Mouse (Mus musculus) heart, postnatal 10 days (tissue): ENCODE results near the gene Zfp606. TPM values are rescaled to one million over a fixed set of nuclear protein-coding genes. Genes with fewer than 3 reads are reported as not detected.

Experiments
- DNase-seq, 2 experiments: peaks; one replicate each; pipeline ENCODE4 v3.0.0; 2021
- intact Hi-C: fragments of 180-260 bp; cut with DNase I; formaldehyde crosslinking; loops from one replicate; pipeline ENCODE4 v1.15.1; 2025
- total RNA-seq, 2 experiments: library from RNA; stranded (reverse); gene quantifications; 2 replicates each; pipeline ENCODE4 v1.2.3; 2021

The Zfp606 gene
- 10 to 100 TPM; 14.4 to 17.5 TPM for total RNA-seq

- peak; percentile 92 to 93 for DNase-seq
- intact Hi-C loops, result loop anchor here (5.0 to 10.0 kb wide), 3 partner anchors 56 to 574 kb away; partner anchors contain the start of genes Mzf1, Zfp551 and Zscan22
Measured at GRCm38 (mm10) chr7:12478158-12479008, at the start of gene Zfp606. Zfp606 (plus strand) TSS chr7:12478293.

- intact Hi-C loops, result loop anchor here (5.0 to 10.0 kb wide), 3 partner anchors 57 to 573 kb away; partner anchors contain the start of genes Mzf1, Zfp551 and Zscan22
- peak in 1 of 2 experiments; percentile 5 for DNase-seq
Measured at GRCm38 (mm10) chr7:12479009-12479346, 885 bp downstream of the Zfp606 start.

GRCm38 (mm10) chr7:12479525-12479924 is 1.4 kb downstream of the Zfp606 start:
- intact Hi-C loops, result loop anchor here (5.0 to 10.0 kb wide), 3 partner anchors 57 to 573 kb away; partner anchors contain the start of genes Mzf1, Zfp551 and Zscan22
- DNase-seq, result no peak

GRCm38 (mm10) chr7:12483771-12484170 is 5.7 kb downstream of the Zfp606 start:
- no peak for DNase-seq
- intact Hi-C loops, result loop anchor here (10.0 kb wide), 1 partner anchor 1999 kb away; no protein-coding TSS in a partner anchor

- DNase-seq, result no peak
- intact Hi-C loops, result loop anchor here (10.0 kb wide), 1 partner anchor 2001 kb away; no protein-coding TSS in a partner anchor
Measured at GRCm38 (mm10) chr7:12485956-12486355, 7.9 kb downstream of the Zfp606 start.

- intact Hi-C loops, result loop anchor here (10.0 kb wide), 1 partner anchor 2002 kb away; no protein-coding TSS in a partner anchor
- no peak for DNase-seq
Measured at GRCm38 (mm10) chr7:12486691-12487090, 8.6 kb downstream of the Zfp606 start.

- DNase-seq, result no peak
- intact Hi-C loops, result no loop called here
Measured at GRCm38 (mm10) chr7:12510913-12511312, 32.8 kb downstream of the Zfp606 start.

GRCm38 (mm10) chr7:12512217-12512616 is 34.1 kb downstream of the Zfp606 start, which contains the start of gene 2900092C05Rik:
2900092C05Rik (plus strand) TSS chr7:12512517.
- DNase-seq, result no peak
- intact Hi-C loops, result no loop called here

Other genes starting within 250 kb of the Zfp606 start
- not detected for gene Vmn1r81, start 210.0 kb upstream of the Zfp606 start, total RNA-seq
- not detected for gene Vmn1r82, start 177.9 kb upstream of the Zfp606 start, total RNA-seq
- gene Vmn1r83, start 148.8 kb upstream of the Zfp606 start, total RNA-seq, result not detected
- not detected for gene Vmn1r84, start 109.0 kb upstream of the Zfp606 start, total RNA-seq
- 1 to 10 TPM; 2.9 to 4.0 TPM for gene Zfp551, start 55.5 kb upstream of the Zfp606 start, total RNA-seq
- gene 2900092C05Rik, start 34.2 kb downstream of the Zfp606 start, total RNA-seq, result not detected
- under 1 TPM; 0.02 TPM for gene Vmn2r53, start 130.5 kb downstream of the Zfp606 start, total RNA-seq
- gene Vmn2r54, start 162.0 kb downstream of the Zfp606 start, total RNA-seq, result not detected
- not detected for gene Vmn2r55, start 206.7 kb downstream of the Zfp606 start, total RNA-seq